In genomic region chr19:11800531-11801315, GRCm38 (mm10) we compare ENCODE assay signal across 17 mouse cellular contexts. TPM values are rescaled to one million over a fixed set of nuclear protein-coding genes. Genes with fewer than 3 reads are reported as not detected.
DNase-seq lines count a peak whose midpoint lies in the region; ATAC-seq and TF ChIP-seq lines count a peak whose summit lies in the region.
"Had no signal": no experiment of that assay in that cellular context is flagged by ENCODE, and none has a peak within 500 bp of the region (broad histone marks: within the 10 kb centered on the region; RNA-seq: fewer than 3 reads in every experiment).

No protein-coding gene starts in this region.

- H3K4me2 ChIP-seq in liver, embryonic 14.5 days (ENCODE audit: low read depth): no peak overlapping the region
- H3K4me2 ChIP-seq in intestine, postnatal 0 days (replicated peaks; ENCODE audit: low read depth): no peak overlapping the region
- H3K4me2 ChIP-seq: embryonic facial prominence, embryonic 12.5 days; forebrain, embryonic 13.5 days; limb, embryonic 15.5 days had no signal

- ATAC-seq in liver, embryonic 14.5 days (ENCODE audit: insufficient read depth): no peak
- peak; percentile 71 for ATAC-seq in intestine, postnatal 0 days
- no peak for ATAC-seq in inflammation-experienced regulatory T-cells, adult 6 months
- ATAC-seq: forebrain, embryonic 13.5 days had no signal

- H3K79me2 ChIP-seq in MEL (ENCODE audit: control insufficient read depth, insufficient read depth, low read length, poor library complexity): no peaks in the 10 kb centered on the region

- no peak for TF ChIP-seq POLR2A in MEL (IDR thresholded peaks at IDR 0.05; ENCODE audit: control insufficient read depth in 1 of 2, insufficient read depth in 1 of 2, low read depth in 1 of 2, low read length in 2 of 2, poor library complexity in 1 of 2)

- H3K27me3 ChIP-seq in liver, embryonic 14.5 days (ENCODE audit: control insufficient read depth, insufficient read depth, low read length): no peaks in the 10 kb centered on the region
- no peaks in the 10 kb centered on the region; a peak in 1 of 4 replicates for H3K27me3 ChIP-seq in MEL (ENCODE audit: control insufficient read depth in 1 of 2, insufficient read depth in 2 of 2, low read length in 2 of 2)
- H3K27me3 ChIP-seq in intestine, postnatal 0 days (replicated peaks; ENCODE audit: control insufficient read depth, insufficient read depth, low read length): no peaks in the 10 kb centered on the region
- H3K27me3 ChIP-seq: embryonic facial prominence, embryonic 12.5 days; forebrain, embryonic 13.5 days; limb, embryonic 15.5 days had no signal

- no peaks in the 10 kb centered on the region for H3K9me3 ChIP-seq in liver, embryonic 14.5 days (ENCODE audit: control insufficient read depth, low read length)
- no peaks in the 10 kb centered on the region for H3K9me3 ChIP-seq in MEL (replicated peaks; ENCODE audit: insufficient read depth, low read length)
- H3K9me3 ChIP-seq in intestine, postnatal 0 days (ENCODE audit: control insufficient read depth): no peaks in the 10 kb centered on the region
- H3K9me3 ChIP-seq: embryonic facial prominence, embryonic 12.5 days; forebrain, embryonic 13.5 days; limb, embryonic 15.5 days had no signal

- no peak overlapping the region for H3K9ac ChIP-seq in liver, embryonic 14.5 days (replicated peaks)
- H3K9ac ChIP-seq in MEL (ENCODE audit: control insufficient read depth, low read depth, low read length, poor library complexity, severe bottlenecking): no peak overlapping the region
- H3K9ac ChIP-seq in intestine, postnatal 0 days (ENCODE audit: low read depth, low read length): no peak overlapping the region
- H3K9ac ChIP-seq: embryonic facial prominence, embryonic 12.5 days; forebrain, embryonic 13.5 days; limb, embryonic 15.5 days had no signal

- TF ChIP-seq RAD21 in MEL (IDR thresholded peaks at IDR 0.05; ENCODE audit: low read depth, low read length): peak; percentile 35

- TF ChIP-seq EP300 in liver, embryonic 14.5 days (IDR thresholded peaks at IDR 0.05; ENCODE audit: low read depth): no peak
- TF ChIP-seq EP300 in MEL (IDR thresholded peaks at IDR 0.05; ENCODE audit: low read depth in 1 of 2, low read length in 2 of 2): no peak

- no peaks in the 10 kb centered on the region for H3K36me3 ChIP-seq in liver, embryonic 14.5 days (replicated peaks; ENCODE audit: control insufficient read depth, insufficient read depth, low read depth)
- H3K36me3 ChIP-seq in MEL (ENCODE audit: control insufficient read depth in 1 of 2, insufficient read depth in 2 of 2, low read length in 2 of 2): no peaks in the 10 kb centered on the region
- H3K36me3 ChIP-seq in intestine, postnatal 0 days (ENCODE audit: control insufficient read depth, insufficient read depth): 0 out of 2 replicates have a peak, but pooled peaks cover 4% of the 10 kb centered on the region
- H3K36me3 ChIP-seq: embryonic facial prominence, embryonic 12.5 days; limb, embryonic 15.5 days had no signal

- 55% methylated on average over 8 of the region's 8 CpGs for WGBS in liver, embryonic 14.5 days (ENCODE audit: insufficient replicate concordance)
- WGBS in intestine, postnatal 0 days: 68% methylated on average over 8 of the region's 8 CpGs

- no peak overlapping the region for H3K4me3 ChIP-seq in liver, embryonic 14.5 days (ENCODE audit: insufficient read depth in 1 of 2, low read depth in 2 of 2, low read length in 2 of 2)
- no peak overlapping the region for H3K4me3 ChIP-seq in MEL (ENCODE audit: control insufficient read depth in 1 of 2, insufficient read depth in 1 of 2, low read depth in 2 of 2, low read length in 2 of 2)
- H3K4me3 ChIP-seq in intestine, postnatal 0 days (ENCODE audit: low read depth, low read length): no peak overlapping the region
- H3K4me3 ChIP-seq: embryonic facial prominence, embryonic 12.5 days; forebrain, embryonic 13.5 days; left cerebral cortex, adult 2 months; limb, embryonic 15.5 days had no signal

- intact Hi-C loops in gastrocnemius, postnatal 36 days (cut with DNase I): no loop called here

- peak; percentile 17; the same call in 1 of the 2 replicates for TF ChIP-seq CTCF in liver, embryonic 14.5 days (IDR thresholded peaks at IDR 0.05; ENCODE audit: low read depth)
- TF ChIP-seq CTCF in MEL (IDR thresholded peaks at IDR 0.05 in 2 of 3, conservative IDR thresholded peaks at IDR 0.05 in 1 of 3; ENCODE audit: control insufficient read depth in 1 of 3, insufficient read depth in 1 of 3, low read depth in 2 of 3, low read length in 3 of 3, poor library complexity in 1 of 3, severe bottlenecking in 1 of 3): peak in 2 of 3 experiments; percentile 12 to 42; a peak in 2 of 6 replicates
- TF ChIP-seq CTCF in intestine, postnatal 0 days (IDR thresholded peaks at IDR 0.05; ENCODE audit: low read depth): peak; percentile 48

- DNase-seq in heart, adult 11 months: peak; percentile 51
- no peak for DNase-seq in heart, adult 9 months (ENCODE audit: low spot score in 2 of 2)
- no peak for DNase-seq in liver, embryonic 14.5 days (ENCODE audit: low read depth in 3 of 3, low spot score in 3 of 3)
- DNase-seq in liver (no peak), MEL (ENCODE audit: low read depth, low spot score) (peak; percentile 37)
- DNase-seq in gastrocnemius, postnatal 36 days: no peak
- DNase-seq: cerebellum, adult 18-20 months; gastrocnemius, postnatal 10 days; kidney, adult 9 months; thymus, postnatal 36 days had no signal

- no peaks in the 10 kb centered on the region for H3K4me1 ChIP-seq in liver, embryonic 14.5 days (replicated peaks; ENCODE audit: control insufficient read depth in 2 of 2, insufficient read depth in 2 of 2, low read length in 1 of 2)
- 0 out of 4 replicates have a peak, but pooled peaks cover 0 to 4% of the 10 kb centered on the region in 2 experiments for H3K4me1 ChIP-seq in MEL (ENCODE audit: control insufficient read depth in 1 of 2, insufficient read depth in 2 of 2, low read length in 2 of 2)
- H3K4me1 ChIP-seq in intestine, postnatal 0 days (replicated peaks; ENCODE audit: control insufficient read depth, insufficient read depth, low read length): peaks cover 3% of the 10 kb centered on the region; the same call in 1 of the 2 replicates
- H3K4me1 ChIP-seq: embryonic facial prominence, embryonic 12.5 days; forebrain, embryonic 13.5 days; limb, embryonic 15.5 days had no signal

- no peak overlapping the region for H3K27ac ChIP-seq in liver, embryonic 14.5 days
- no peak overlapping the region for H3K27ac ChIP-seq in MEL (ENCODE audit: control insufficient read depth, low read depth, low read length)
- H3K27ac ChIP-seq in intestine, postnatal 0 days (ENCODE audit: low read depth, low read length): no peak overlapping the region
- H3K27ac ChIP-seq: embryonic facial prominence, embryonic 12.5 days; forebrain, embryonic 13.5 days; left cerebral cortex, adult 2 months; limb, embryonic 15.5 days had no signal

TF ChIP-seq in MEL, 35 proteins besides CTCF, POLR2A, EP300 and RAD21:
- TF ChIP-seq NRF1 (IDR thresholded peaks at IDR 0.05; ENCODE audit: insufficient read depth, low read depth, low read length, poor library complexity, severe bottlenecking) (no peak), SMC3 (IDR thresholded peaks at IDR 0.05; ENCODE audit: low read depth, low read length) (peak; percentile 49)
TF ChIP-seq in MEL: peak in this region for 1.

RNA-seq across cellular contexts. Expression of gene Stx3, which starts 18.5 kb away (rescaled TPM):
- 0.39 and 0.78 TPM in 2 replicates for polyA plus RNA-seq in liver, embryonic 14.5 days (2012; rRNA removed)
- 2.1 and 2.6 TPM in 2 replicates for polyA plus RNA-seq in liver, embryonic 14.5 days (2014; fragmentation: Nextera tagmentation; extraction: Ambion mirVana)
- 0.33 and 0.73 TPM in 2 replicates for total RNA-seq in MEL (2012; rRNA removed)
- 1 to 10 TPM in 1 of 2 experiments, not detected in 1; 3.0 TPM for polyA plus RNA-seq in MEL (2012; ENCODE audit: insufficient read depth in 1 of 2, insufficient read length in 2 of 2, low read depth in 1 of 2, low replicate concordance in 2 of 2, missing spikeins in 1 of 2)
- 125 and 137 TPM in 2 replicates for polyA plus RNA-seq in intestine, postnatal 0 days (2015; fragmentation: Nextera tagmentation; extraction: Ambion mirVana)
- polyA plus RNA-seq in inflammation-experienced regulatory T-cells, adult 6 months (2017; shearing (Covaris generic)): 1 to 10 TPM; 2.1 to 3.3 (median 3.2) TPM
- 1 to 10 TPM; 1.4 to 2.7 TPM for total RNA-seq in gastrocnemius, postnatal 36 days (2021)

RNA-seq across cellular contexts. Expression of gene Mrpl16, which starts 30.5 kb away (rescaled TPM):
- polyA plus RNA-seq in liver, embryonic 14.5 days (2012; rRNA removed): 14.0 and 27.7 TPM in 2 replicates
- 41.8 and 43.9 TPM in 2 replicates for polyA plus RNA-seq in liver, embryonic 14.5 days (2014; fragmentation: Nextera tagmentation; extraction: Ambion mirVana)
- total RNA-seq in MEL (2012; rRNA removed): 58.3 and 59.6 TPM in 2 replicates
- 10 to 100 TPM in 1 of 2 experiments, not detected in 1; 46.8 TPM for polyA plus RNA-seq in MEL (2012; ENCODE audit: insufficient read depth in 1 of 2, insufficient read length in 2 of 2, low read depth in 1 of 2, low replicate concordance in 2 of 2, missing spikeins in 1 of 2)
- polyA plus RNA-seq in intestine, postnatal 0 days (2015; fragmentation: Nextera tagmentation; extraction: Ambion mirVana): 54.0 and 54.7 TPM in 2 replicates
- polyA plus RNA-seq in inflammation-experienced regulatory T-cells, adult 6 months (2017; shearing (Covaris generic)): 10 to 100 TPM; 34.9 to 46.7 (median 44.9) TPM
- total RNA-seq in gastrocnemius, postnatal 36 days (2021): 10 to 100 TPM; 53.3 to 55.3 TPM

RNA-seq across cellular contexts. Expression of gene Olfr1417, which starts 38.3 kb away (rescaled TPM):
- not detected in 2 replicates for polyA plus RNA-seq in liver, embryonic 14.5 days (2012; rRNA removed)
- polyA plus RNA-seq in liver, embryonic 14.5 days (2014; fragmentation: Nextera tagmentation; extraction: Ambion mirVana): not detected in 2 replicates
- not detected in 2 replicates for total RNA-seq in MEL (2012; rRNA removed)
- not detected for polyA plus RNA-seq in MEL (2012; ENCODE audit: insufficient read depth in 1 of 2, insufficient read length in 2 of 2, low read depth in 1 of 2, low replicate concordance in 2 of 2, missing spikeins in 1 of 2)
- polyA plus RNA-seq in intestine, postnatal 0 days (2015; fragmentation: Nextera tagmentation; extraction: Ambion mirVana): 0.08 TPM in 1 of 2 replicates, not detected in the other
- polyA plus RNA-seq in inflammation-experienced regulatory T-cells, adult 6 months (2017; shearing (Covaris generic)): not detected
- total RNA-seq in gastrocnemius, postnatal 36 days (2021): not detected
- total RNA-seq: gastrocnemius, postnatal 10 days; heart, postnatal 25 days; left cerebral cortex, adult 2 months had no signal
- polyA plus RNA-seq: embryonic facial prominence, embryonic 12.5 days; limb, embryonic 15.5 days had no signal

RNA-seq across cellular contexts. Expression of gene Gif, which starts 53.4 kb away (rescaled TPM):
- 0.02 and 0.03 TPM in 2 replicates for polyA plus RNA-seq in liver, embryonic 14.5 days (2012; rRNA removed)
- 0.13 TPM in 1 of 2 replicates, not detected in the other for polyA plus RNA-seq in liver, embryonic 14.5 days (2014; fragmentation: Nextera tagmentation; extraction: Ambion mirVana)
- total RNA-seq in MEL (2012; rRNA removed): not detected in 2 replicates
- not detected for polyA plus RNA-seq in MEL (2012; ENCODE audit: insufficient read depth in 1 of 2, insufficient read length in 2 of 2, low read depth in 1 of 2, low replicate concordance in 2 of 2, missing spikeins in 1 of 2)
- polyA plus RNA-seq in intestine, postnatal 0 days (2015; fragmentation: Nextera tagmentation; extraction: Ambion mirVana): not detected in 2 replicates
- not detected for polyA plus RNA-seq in inflammation-experienced regulatory T-cells, adult 6 months (2017; shearing (Covaris generic))
- total RNA-seq in gastrocnemius, postnatal 36 days (2021): not detected
- total RNA-seq: gastrocnemius, postnatal 10 days; heart, postnatal 25 days; left cerebral cortex, adult 2 months had no signal
- polyA plus RNA-seq: embryonic facial prominence, embryonic 12.5 days; forebrain, embryonic 13.5 days; limb, embryonic 15.5 days had no signal

Comparison
In these comparisons a context has a peak if more than half of its experiments do, and no peak if none do; other contexts are left out.
1. DNase-seq: peak in heart, adult 11 months (single experiment) and MEL (single experiment); none in heart, adult 9 months (0 of 2), liver, embryonic 14.5 days (0 of 3), liver (single experiment) and gastrocnemius, postnatal 36 days (0 of 2).
2. RNA of gene Stx3, which starts 18.5 kb away (polyA plus RNA-seq): 125 to 137 TPM in intestine, postnatal 0 days; 2.1 to 3.3 TPM in inflammation-experienced regulatory T-cells, adult 6 months, 3.0 TPM in MEL and 0.39 to 2.6 TPM in liver, embryonic 14.5 days; every median in the first group is over 10 times any median in the second.
3. Peak in every context shown above with its lines, with median percentiles within 50 percentile points of each other: CTCF ChIP-seq.